Mouse (Mus musculus): ENCODE results near the gene Acsl4. TPM values are rescaled to one million over a fixed set of nuclear protein-coding genes. Genes with fewer than 3 reads are reported as not detected.

Acsl4 gene
- polyA plus RNA-seq, 1 experiment: 30.5 TPM

GRCm38 (mm10) chrX:142358427-142358826, 31.9 kb downstream of the Acsl4 start:
- Histone ChIP-seq H3K79me2 (ENCODE audit: control insufficient read depth, insufficient read depth) (peaks cover 94% of the 10 kb centered on the region), H3K4me3 (no peak overlapping the region), H3ac (ENCODE audit: control insufficient read depth, insufficient read length) (no peak overlapping the region), H3K4me2 (ENCODE audit: low read depth) (no peak overlapping the region), H3K27me3 (ENCODE audit: control insufficient read depth, insufficient read depth, insufficient read length) (no peaks in the 10 kb centered on the region), H3K36me3 (ENCODE audit: control insufficient read depth, insufficient read depth) (peaks cover 10% of the 10 kb centered on the region)
- TF ChIP-seq TCF3 (IDR thresholded peaks at IDR 0.05; ENCODE audit: insufficient read length, low read depth): no peak
- no peak for TF ChIP-seq POLR2AphosphoS2 (IDR thresholded peaks at IDR 0.05; ENCODE audit: insufficient read length, low read depth)
- TF ChIP-seq MYOD1 (IDR thresholded peaks at IDR 0.05; ENCODE audit: control insufficient read depth in 1 of 3, insufficient read length in 2 of 3, low read depth in 2 of 3): no peak
- no peak for TF ChIP-seq POLR2A (IDR thresholded peaks at IDR 0.05; ENCODE audit: insufficient read length, low read depth)
- no peak for TF ChIP-seq USF1 (IDR thresholded peaks at IDR 0.05; ENCODE audit: low read depth)
- TF ChIP-seq MYOG (IDR thresholded peaks at IDR 0.05; ENCODE audit: control insufficient read depth in 1 of 3, insufficient read depth in 1 of 3, insufficient read length in 2 of 3, low read depth in 2 of 3): no peak
- no peak for TF ChIP-seq SRF (IDR thresholded peaks at IDR 0.05; ENCODE audit: control insufficient read depth, insufficient read length, low read depth)
- no peak for TF ChIP-seq E2F4 (IDR thresholded peaks at IDR 0.05; ENCODE audit: insufficient read depth)
- no peak for TF ChIP-seq CEBPB (IDR thresholded peaks at IDR 0.05; ENCODE audit: insufficient read depth, poor library complexity, severe bottlenecking)
- TF ChIP-seq TCF12 (IDR thresholded peaks at IDR 0.05; ENCODE audit: insufficient read depth, poor library complexity, severe bottlenecking): no peak
- no peak for TF ChIP-seq MAX (IDR thresholded peaks at IDR 0.05; ENCODE audit: low read depth)

- peaks cover 6% of the 10 kb centered on the region for H3K79me2 ChIP-seq (ENCODE audit: control insufficient read depth, insufficient read depth)
- no peaks in the 10 kb centered on the region for H3K27me3 ChIP-seq (ENCODE audit: control insufficient read depth, insufficient read depth, insufficient read length)
- no peak overlapping the region for H3ac ChIP-seq (ENCODE audit: control insufficient read depth, insufficient read length)
- H3K36me3 ChIP-seq (ENCODE audit: control insufficient read depth, insufficient read depth): peaks cover 41% of the 10 kb centered on the region
- TF ChIP-seq POLR2AphosphoS2 (IDR thresholded peaks at IDR 0.05; ENCODE audit: insufficient read length, low read depth) (no peak), POLR2A (IDR thresholded peaks at IDR 0.05; ENCODE audit: insufficient read length, low read depth) (no peak)
- no peak overlapping the region for H3K4me2 ChIP-seq (ENCODE audit: low read depth)
- no peak overlapping the region for H3K4me3 ChIP-seq
Measured at GRCm38 (mm10) chrX:142336207-142336606, 54.1 kb downstream of the Acsl4 start.

- peaks cover 6% of the 10 kb centered on the region for H3K79me2 ChIP-seq (ENCODE audit: control insufficient read depth, insufficient read depth)
- H3K4me3 ChIP-seq: no peak overlapping the region
- H3K36me3 ChIP-seq (ENCODE audit: control insufficient read depth, insufficient read depth): peaks cover 40% of the 10 kb centered on the region
- no peak overlapping the region for H3K4me2 ChIP-seq (ENCODE audit: low read depth)
- TF ChIP-seq REST (IDR thresholded peaks at IDR 0.05; ENCODE audit: insufficient read depth, insufficient read length) (no peak), POLR2AphosphoS2 (IDR thresholded peaks at IDR 0.05; ENCODE audit: insufficient read length, low read depth) (no peak), POLR2A (IDR thresholded peaks at IDR 0.05; ENCODE audit: insufficient read length, low read depth) (no peak), USF1 (IDR thresholded peaks at IDR 0.05; ENCODE audit: low read depth) (no peak), MAX (IDR thresholded peaks at IDR 0.05; ENCODE audit: low read depth) (no peak), MYOD1 (IDR thresholded peaks at IDR 0.05; ENCODE audit: control insufficient read depth in 1 of 3, insufficient read length in 2 of 3, low read depth in 2 of 3) (no peak), CEBPB (IDR thresholded peaks at IDR 0.05; ENCODE audit: insufficient read depth, poor library complexity, severe bottlenecking) (no peak), SRF (IDR thresholded peaks at IDR 0.05; ENCODE audit: control insufficient read depth, insufficient read length, low read depth) (no peak), MYOG (IDR thresholded peaks at IDR 0.05; ENCODE audit: control insufficient read depth in 1 of 3, insufficient read depth in 1 of 3, insufficient read length in 2 of 3, low read depth in 2 of 3) (no peak), TCF3 (IDR thresholded peaks at IDR 0.05; ENCODE audit: insufficient read length, low read depth) (no peak)
- H3ac ChIP-seq (ENCODE audit: control insufficient read depth, insufficient read length): no peak overlapping the region
- no peaks in the 10 kb centered on the region for H3K27me3 ChIP-seq (ENCODE audit: control insufficient read depth, insufficient read depth, insufficient read length)
Measured at GRCm38 (mm10) chrX:142335502-142335901, 54.8 kb downstream of the Acsl4 start.

- H3K27me3 ChIP-seq (ENCODE audit: control insufficient read depth, insufficient read depth, insufficient read length): no peaks in the 10 kb centered on the region
- TF ChIP-seq POLR2A (IDR thresholded peaks at IDR 0.05; ENCODE audit: insufficient read length, low read depth) (no peak), TCF12 (IDR thresholded peaks at IDR 0.05; ENCODE audit: insufficient read depth, poor library complexity, severe bottlenecking) (no peak), MAX (IDR thresholded peaks at IDR 0.05; ENCODE audit: low read depth) (no peak), MYOD1 (IDR thresholded peaks at IDR 0.05; ENCODE audit: control insufficient read depth in 1 of 3, insufficient read length in 2 of 3, low read depth in 2 of 3) (no peak), POLR2AphosphoS2 (IDR thresholded peaks at IDR 0.05; ENCODE audit: insufficient read length, low read depth) (no peak)
Measured at GRCm38 (mm10) chrX:142325760-142326159, 64.6 kb downstream of the Acsl4 start.

GRCm38 (mm10) chrX:142316106-142316505, 74.2 kb downstream of the Acsl4 start:
- TF ChIP-seq USF1 (IDR thresholded peaks at IDR 0.05; ENCODE audit: low read depth) (no peak), MYOD1 (IDR thresholded peaks at IDR 0.05; ENCODE audit: control insufficient read depth in 1 of 3, insufficient read length in 2 of 3, low read depth in 2 of 3) (no peak), REST (IDR thresholded peaks at IDR 0.05; ENCODE audit: insufficient read depth, insufficient read length) (no peak), E2F4 (IDR thresholded peaks at IDR 0.05; ENCODE audit: insufficient read depth) (no peak), POLR2A (IDR thresholded peaks at IDR 0.05; ENCODE audit: insufficient read length, low read depth) (no peak), MAX (IDR thresholded peaks at IDR 0.05; ENCODE audit: low read depth) (no peak), CEBPB (IDR thresholded peaks at IDR 0.05; ENCODE audit: insufficient read depth, poor library complexity, severe bottlenecking) (no peak), TCF12 (IDR thresholded peaks at IDR 0.05; ENCODE audit: insufficient read depth, poor library complexity, severe bottlenecking) (no peak), MYOG (IDR thresholded peaks at IDR 0.05; ENCODE audit: control insufficient read depth in 1 of 3, insufficient read depth in 1 of 3, insufficient read length in 2 of 3, low read depth in 2 of 3) (no peak), POLR2AphosphoS2 (IDR thresholded peaks at IDR 0.05; ENCODE audit: insufficient read length, low read depth) (no peak), TCF3 (IDR thresholded peaks at IDR 0.05; ENCODE audit: insufficient read length, low read depth) (no peak), SRF (IDR thresholded peaks at IDR 0.05; ENCODE audit: control insufficient read depth, insufficient read length, low read depth) (no peak)
- H3K4me2 ChIP-seq (ENCODE audit: low read depth): no peak overlapping the region
- H3K36me3 ChIP-seq (ENCODE audit: control insufficient read depth, insufficient read depth): peaks cover 10% of the 10 kb centered on the region
- H3ac ChIP-seq (ENCODE audit: control insufficient read depth, insufficient read length): no peak overlapping the region
- no peak overlapping the region for H3K4me3 ChIP-seq
- H3K27me3 ChIP-seq (ENCODE audit: control insufficient read depth, insufficient read depth, insufficient read length): no peaks in the 10 kb centered on the region
- no peaks in the 10 kb centered on the region for H3K79me2 ChIP-seq (ENCODE audit: control insufficient read depth, insufficient read depth)

More at GRCm38 (mm10) chrX:142325760-142326159, 64.6 kb downstream of the Acsl4 start:
- Histone ChIP-seq H3K36me3 (ENCODE audit: control insufficient read depth, insufficient read depth) (peaks cover 38% of the 10 kb centered on the region), H3K4me3 (no peak overlapping the region), H3K79me2 (ENCODE audit: control insufficient read depth, insufficient read depth) (no peaks in the 10 kb centered on the region), H3K4me2 (ENCODE audit: low read depth) (no peak overlapping the region), H3ac (ENCODE audit: control insufficient read depth, insufficient read length) (no peak overlapping the region)
